Mouse (Mus musculus): ENCODE measurements at regions not wholly inside any gene's neighbourhood (a gene's known extent, or its start where the extent isn't known, plus 50 kb on each side); places are given as distances from the start of the nearest gene placed in this dataset.

GRCm38 (mm10) chr2:166378325-166378724, 222.9 kb upstream of the Sulf2 start:
- Histone ChIP-seq H3K9me3 (ENCODE audit: control insufficient read depth, low read length) (no peaks in the 10 kb centered on the region), H3K9ac (ENCODE audit: low read depth, low read length, severe bottlenecking) (no peak overlapping the region), H3K4me2 (replicated peaks; ENCODE audit: low read depth, low read length, severe bottlenecking) (no peak overlapping the region), H3K27me3 (ENCODE audit: control insufficient read depth, insufficient read depth, low read length) (no peaks in the 10 kb centered on the region), H3K4me3 (replicated peaks; ENCODE audit: low read length) (no peak overlapping the region), H3K4me1 (ENCODE audit: control insufficient read depth, insufficient read depth, low read length) (peaks cover 23% of the 10 kb centered on the region), H3K36me3 (ENCODE audit: control insufficient read depth, insufficient read depth, low read length) (no peaks in the 10 kb centered on the region), H3K27ac (replicated peaks; ENCODE audit: low read depth, low read length) (no peak overlapping the region)
- DNase-seq (ENCODE audit: low spot score) (peak; percentile 59), ATAC-seq (ENCODE audit: low FRiP score, low read depth) (peak; percentile 28; the same call in 1 of the 2 replicates)
- WGBS: 9% methylated on average over 3 of the region's 3 CpGs
- no peak for TF ChIP-seq POLR2A (IDR thresholded peaks at IDR 0.05; ENCODE audit: borderline replicate concordance, extremely low read depth, insufficient read depth, insufficient read length)

DNA sequence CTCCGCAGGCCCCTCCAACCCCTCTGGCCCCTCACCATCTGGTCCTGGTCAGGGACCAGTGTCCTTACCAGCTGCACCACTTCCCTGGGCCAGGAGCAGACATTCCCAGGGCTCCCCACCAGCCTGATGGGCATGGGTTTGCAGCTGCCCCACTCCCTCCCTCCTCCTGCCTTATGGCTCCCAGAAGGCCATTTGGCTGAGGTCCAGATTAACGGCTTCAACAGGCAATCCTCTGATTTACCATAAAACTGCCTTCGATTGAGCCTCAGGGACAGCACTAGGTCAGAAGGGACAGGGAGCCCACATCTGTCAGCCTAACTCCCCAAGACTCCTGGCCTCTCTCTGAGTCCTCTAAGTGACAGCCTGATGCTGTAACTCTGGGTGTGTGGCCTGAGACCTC, 221.9 kb upstream of the Sulf2 start:
- Histone ChIP-seq H3K27me3 (ENCODE audit: control insufficient read depth, insufficient read depth, low read length) (no peaks in the 10 kb centered on the region), H3K27ac (replicated peaks; ENCODE audit: low read depth, low read length) (peak overlapping the region; percentile 21; the same call in 1 of the 2 replicates), H3K4me2 (replicated peaks; ENCODE audit: low read depth, low read length, severe bottlenecking) (no peak overlapping the region), H3K9me3 (ENCODE audit: control insufficient read depth, low read length) (no peaks in the 10 kb centered on the region), H3K36me3 (ENCODE audit: control insufficient read depth, insufficient read depth, low read length) (no peaks in the 10 kb centered on the region), H3K4me3 (replicated peaks; ENCODE audit: low read length) (no peak overlapping the region), H3K9ac (ENCODE audit: low read depth, low read length, severe bottlenecking) (no peak overlapping the region), H3K4me1 (ENCODE audit: control insufficient read depth, insufficient read depth, low read length) (peaks cover 23% of the 10 kb centered on the region)
- no peak for TF ChIP-seq POLR2A (IDR thresholded peaks at IDR 0.05; ENCODE audit: borderline replicate concordance, extremely low read depth, insufficient read depth, insufficient read length)
- DNase-seq (ENCODE audit: low spot score) (peak; percentile 71), ATAC-seq (ENCODE audit: low FRiP score, low read depth) (peak; percentile 60; the same call in 1 of the 2 replicates)
- 3% methylated on average over 3 of the region's 3 CpGs for WGBS

GRCm38 (mm10) chr2:166375639-166376038, 220.2 kb upstream of the Sulf2 start:
- peaks cover 23% of the 10 kb centered on the region for H3K4me1 ChIP-seq (ENCODE audit: control insufficient read depth, insufficient read depth, low read length)
- H3K9ac ChIP-seq (ENCODE audit: low read depth, low read length, severe bottlenecking): no peak overlapping the region
- no peak overlapping the region for H3K27ac ChIP-seq (replicated peaks; ENCODE audit: low read depth, low read length)
- no peak overlapping the region for H3K4me2 ChIP-seq (replicated peaks; ENCODE audit: low read depth, low read length, severe bottlenecking)
- no peaks in the 10 kb centered on the region for H3K27me3 ChIP-seq (ENCODE audit: control insufficient read depth, insufficient read depth, low read length)
- ATAC-seq (ENCODE audit: low FRiP score, low read depth) (no peak), DNase-seq (ENCODE audit: low spot score) (no peak)
- no peaks in the 10 kb centered on the region for H3K36me3 ChIP-seq (ENCODE audit: control insufficient read depth, insufficient read depth, low read length)
- no peaks in the 10 kb centered on the region for H3K9me3 ChIP-seq (ENCODE audit: control insufficient read depth, low read length)
- 84% methylated on average over 12 of the region's 12 CpGs for WGBS
- no peak overlapping the region for H3K4me3 ChIP-seq (replicated peaks; ENCODE audit: low read length)
- TF ChIP-seq POLR2A (IDR thresholded peaks at IDR 0.05; ENCODE audit: borderline replicate concordance, extremely low read depth, insufficient read depth, insufficient read length): no peak

DNA sequence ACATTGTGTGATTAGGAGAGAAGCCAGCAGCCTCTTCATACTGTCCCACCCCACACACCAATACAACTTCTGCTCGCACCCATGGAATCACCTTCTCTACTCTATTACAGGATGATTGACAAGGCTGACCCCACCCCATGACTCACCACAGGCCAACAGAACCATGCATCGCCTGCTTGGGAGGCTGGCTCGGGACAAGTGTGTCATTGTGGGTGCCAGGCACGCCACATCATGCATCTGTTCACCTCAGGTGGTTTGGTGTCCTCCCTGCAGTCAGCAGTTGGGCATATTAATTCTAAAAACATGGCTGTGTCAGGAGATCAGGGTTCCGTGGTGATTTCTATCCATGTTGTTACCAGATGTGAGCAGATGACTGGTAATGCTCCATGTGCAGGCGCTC, 215.3 kb upstream of the Sulf2 start:
- H3K9ac ChIP-seq (ENCODE audit: low read depth, low read length, severe bottlenecking): no peak overlapping the region
- H3K4me2 ChIP-seq (replicated peaks; ENCODE audit: low read depth, low read length, severe bottlenecking): no peak overlapping the region
- 72% methylated on average over 6 of the region's 6 CpGs for WGBS
- H3K27me3 ChIP-seq (ENCODE audit: control insufficient read depth, insufficient read depth, low read length): no peaks in the 10 kb centered on the region
- TF ChIP-seq POLR2A (IDR thresholded peaks at IDR 0.05; ENCODE audit: borderline replicate concordance, extremely low read depth, insufficient read depth, insufficient read length): no peak
- ATAC-seq (ENCODE audit: low FRiP score, low read depth) (no peak), DNase-seq (ENCODE audit: low spot score) (no peak)
- peaks cover 11% of the 10 kb centered on the region for H3K9me3 ChIP-seq (ENCODE audit: control insufficient read depth, low read length)
- no peaks in the 10 kb centered on the region for H3K36me3 ChIP-seq (ENCODE audit: control insufficient read depth, insufficient read depth, low read length)
- H3K27ac ChIP-seq (replicated peaks; ENCODE audit: low read depth, low read length): no peak overlapping the region
- peaks cover 5% of the 10 kb centered on the region; the same call in 1 of the 2 replicates for H3K4me1 ChIP-seq (ENCODE audit: control insufficient read depth, insufficient read depth, low read length)
- H3K4me3 ChIP-seq (replicated peaks; ENCODE audit: low read length): no peak overlapping the region

DNA sequence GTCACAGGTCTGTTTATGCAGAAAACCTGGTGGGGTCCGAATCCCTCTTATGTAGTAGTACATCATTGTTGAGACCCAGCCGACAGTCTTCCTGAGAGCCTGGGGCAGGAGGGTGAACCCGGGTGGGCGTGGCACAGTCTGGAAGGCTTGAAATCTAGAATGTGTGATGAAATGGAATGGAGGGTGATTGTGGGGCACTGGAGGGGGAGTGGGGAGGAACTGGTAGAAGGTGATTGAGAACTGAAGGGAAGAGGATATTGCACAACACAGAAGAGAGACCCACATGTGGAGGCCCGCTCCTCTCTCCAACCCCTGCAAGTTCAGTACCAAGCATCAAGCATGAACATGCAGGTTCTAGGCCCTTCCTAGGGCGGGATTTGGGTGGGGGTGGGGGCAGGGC, 206.2 kb upstream of the Sulf2 start:
- no peak overlapping the region for H3K9ac ChIP-seq (ENCODE audit: low read depth, low read length, severe bottlenecking)
- WGBS: 78% methylated on average over 6 of the region's 6 CpGs
- peaks cover 13% of the 10 kb centered on the region for H3K4me1 ChIP-seq (ENCODE audit: control insufficient read depth, insufficient read depth, low read length)
- no peak for TF ChIP-seq POLR2A (IDR thresholded peaks at IDR 0.05; ENCODE audit: borderline replicate concordance, extremely low read depth, insufficient read depth, insufficient read length)
- H3K36me3 ChIP-seq (ENCODE audit: control insufficient read depth, insufficient read depth, low read length): no peaks in the 10 kb centered on the region
- H3K4me2 ChIP-seq (replicated peaks; ENCODE audit: low read depth, low read length, severe bottlenecking): no peak overlapping the region
- no peaks in the 10 kb centered on the region for H3K27me3 ChIP-seq (ENCODE audit: control insufficient read depth, insufficient read depth, low read length)
- DNase-seq (ENCODE audit: low spot score) (no peak), ATAC-seq (ENCODE audit: low FRiP score, low read depth) (no peak)
- H3K4me3 ChIP-seq (replicated peaks; ENCODE audit: low read length): no peak overlapping the region
- H3K27ac ChIP-seq (replicated peaks; ENCODE audit: low read depth, low read length): no peak overlapping the region
- H3K9me3 ChIP-seq (ENCODE audit: control insufficient read depth, low read length): no peaks in the 10 kb centered on the region

DNA sequence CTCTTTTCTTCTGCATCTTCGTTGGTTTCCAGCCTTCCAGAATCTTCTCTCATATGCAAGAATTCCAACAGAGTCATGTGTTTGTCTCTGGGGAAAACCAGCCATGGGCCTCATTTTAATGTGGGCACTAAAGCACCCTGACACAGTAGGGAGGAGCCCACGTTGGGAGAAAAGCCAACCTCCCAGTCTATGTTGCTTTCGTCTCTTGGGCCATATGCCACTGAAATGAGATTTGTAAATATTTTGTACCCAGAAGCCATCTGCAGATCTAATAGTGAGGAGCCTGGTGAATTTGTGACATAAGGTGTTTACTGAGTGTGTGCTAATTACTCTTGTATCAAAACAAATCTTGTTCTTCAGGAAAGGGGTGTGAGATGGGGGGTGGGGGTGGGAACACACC, 205.3 kb upstream of the Sulf2 start:
- WGBS: 60% methylated on average over 3 of the region's 3 CpGs
- Histone ChIP-seq H3K4me3 (replicated peaks; ENCODE audit: low read length) (no peak overlapping the region), H3K27ac (replicated peaks; ENCODE audit: low read depth, low read length) (no peak overlapping the region), H3K9ac (ENCODE audit: low read depth, low read length, severe bottlenecking) (no peak overlapping the region), H3K36me3 (ENCODE audit: control insufficient read depth, insufficient read depth, low read length) (no peaks in the 10 kb centered on the region), H3K4me1 (ENCODE audit: control insufficient read depth, insufficient read depth, low read length) (peaks cover 13% of the 10 kb centered on the region), H3K4me2 (replicated peaks; ENCODE audit: low read depth, low read length, severe bottlenecking) (no peak overlapping the region), H3K9me3 (ENCODE audit: control insufficient read depth, low read length) (no peaks in the 10 kb centered on the region), H3K27me3 (ENCODE audit: control insufficient read depth, insufficient read depth, low read length) (no peaks in the 10 kb centered on the region)
- no peak for ATAC-seq (ENCODE audit: low FRiP score, low read depth)
- TF ChIP-seq POLR2A (IDR thresholded peaks at IDR 0.05; ENCODE audit: borderline replicate concordance, extremely low read depth, insufficient read depth, insufficient read length): no peak
- DNase-seq (ENCODE audit: low spot score): no peak

All from limb, embryonic 14.5 days (tissue).